Mouse (Mus musculus) hindbrain, embryonic 11.5 days (tissue): ENCODE measurements at regions not wholly inside any gene's neighbourhood (a gene's known extent, or its start where the extent isn't known, plus 50 kb on each side); places are given as distances from the start of the nearest gene placed in this dataset.

Experiments used
- ATAC-seq: fragments of 200-750 bp; cut with Nextera tagmentation; 2 replicates; pipeline ENCODE4 v1.8.0; 2017; ENCODE audit warnings: mild to moderate bottlenecking, moderate TSS enrichment, moderate library complexity; ENCODE audit not compliant: low FRiP score
- DNase-seq: peaks from one replicate; pipeline ENCODE4 v3.0.0-alpha.2; 2015; ENCODE audit warnings: low spot score
- H3K27ac ChIP-seq: fragments of 300-500 bp; sonication (generic); 2 replicates; pipeline ENCODE4 v1.5.1; 2014; ENCODE audit warnings: mild to moderate bottlenecking, low read depth, low read length
- H3K27me3 ChIP-seq: fragments of 300-500 bp; sonication (generic); 2 replicates; pipeline ENCODE4 v1.6.1; 2014; ENCODE audit warnings: mild to moderate bottlenecking, low read length, moderate library complexity, mixed read lengths; ENCODE audit not compliant: control insufficient read depth, insufficient read depth
- H3K36me3 ChIP-seq: fragments of 300-500 bp; sonication (generic); 2 replicates; pipeline ENCODE4 v1.6.1; 2014; ENCODE audit warnings: mild to moderate bottlenecking, low read length, moderate library complexity, mixed read lengths; ENCODE audit not compliant: control insufficient read depth, insufficient read depth
- H3K4me1 ChIP-seq: fragments of 300-500 bp; sonication (generic); replicated peaks from 2 replicates; pipeline ENCODE4 v1.6.1; 2014; ENCODE audit warnings: low read length, mixed read lengths; ENCODE audit not compliant: control insufficient read depth, insufficient read depth
- H3K4me2 ChIP-seq: fragments of 300-500 bp; sonication (generic); replicated peaks from 2 replicates; pipeline ENCODE4 v1.6.1; 2014; ENCODE audit warnings: mild to moderate bottlenecking, low read depth, low read length
- H3K4me3 ChIP-seq: fragments of 300-500 bp; sonication (generic); 2 replicates; pipeline ENCODE4 v1.5.1; 2014; ENCODE audit warnings: low read depth, low read length
- H3K9ac ChIP-seq: fragments of 300-500 bp; sonication (generic); 2 replicates; pipeline ENCODE4 v1.6.1; 2014; ENCODE audit warnings: low read depth, low read length
- H3K9me3 ChIP-seq: fragments of 300-500 bp; sonication (generic); 2 replicates; pipeline ENCODE4 v1.6.1; 2016; ENCODE audit warnings: low read length; ENCODE audit not compliant: control insufficient read depth
- WGBS: fragments of 180-500 bp; shearing (Covaris S2); extraction: QIAGEN DNeasy Blood & Tissue Kit; methylation state at CpG from one replicate; pipeline ENCODE4 v1.1.7; 2014; 5-methylcytosine and 5-hydroxymethylcytosine counted together

DNA sequence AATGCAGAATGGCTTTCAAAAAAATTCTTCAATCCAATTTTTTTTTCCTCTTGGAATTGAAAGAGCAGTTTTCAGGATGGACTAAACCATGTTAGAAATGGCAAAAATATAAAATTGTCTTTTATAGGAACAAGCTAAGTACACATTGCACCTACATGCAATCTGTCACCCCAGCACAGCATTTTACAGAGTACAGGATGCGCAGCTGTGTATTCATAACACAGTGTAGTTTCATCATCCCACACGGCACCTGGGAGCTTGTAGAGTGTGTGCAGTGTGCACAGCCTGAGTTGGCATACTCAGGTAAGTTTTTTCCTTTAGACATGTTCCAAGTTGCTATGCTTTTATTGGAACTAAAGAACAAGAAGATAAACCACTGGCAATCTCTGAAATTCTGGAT, 974.0 kb downstream of the Stpg2 start:
- Histone ChIP-seq H3K9me3 (no peaks in the 10 kb centered on the region), H3K4me2 (no peak overlapping the region), H3K9ac (no peak overlapping the region), H3K4me1 (no peaks in the 10 kb centered on the region), H3K36me3 (no peaks in the 10 kb centered on the region), H3K4me3 (no peak overlapping the region), H3K27me3 (no peaks in the 10 kb centered on the region), H3K27ac (no peak overlapping the region)
- WGBS = 88% methylated on average over 2 of the region's 2 CpGs
- DNase-seq = no peak
- ATAC-seq = no peak

DNA sequence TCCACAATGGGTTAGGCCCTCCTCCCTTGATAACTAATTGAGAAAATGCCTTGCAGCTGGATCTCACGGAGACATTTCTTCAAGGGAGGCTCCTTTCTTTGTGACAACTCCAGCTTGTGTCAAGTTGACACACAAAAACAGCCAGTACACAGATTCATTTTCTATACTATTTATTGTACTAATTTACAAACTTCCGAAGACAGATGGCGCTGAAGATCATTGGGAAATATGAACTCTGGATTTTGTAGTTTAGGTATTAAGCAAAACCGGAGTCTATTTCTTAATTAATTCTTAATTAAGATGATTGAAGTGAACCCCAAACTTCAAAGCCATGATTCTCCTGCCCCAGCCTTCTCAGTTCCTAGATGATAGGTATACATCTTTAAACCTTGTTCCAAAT, 977.2 kb downstream of the Stpg2 start:
- DNase-seq = no peak

DNA sequence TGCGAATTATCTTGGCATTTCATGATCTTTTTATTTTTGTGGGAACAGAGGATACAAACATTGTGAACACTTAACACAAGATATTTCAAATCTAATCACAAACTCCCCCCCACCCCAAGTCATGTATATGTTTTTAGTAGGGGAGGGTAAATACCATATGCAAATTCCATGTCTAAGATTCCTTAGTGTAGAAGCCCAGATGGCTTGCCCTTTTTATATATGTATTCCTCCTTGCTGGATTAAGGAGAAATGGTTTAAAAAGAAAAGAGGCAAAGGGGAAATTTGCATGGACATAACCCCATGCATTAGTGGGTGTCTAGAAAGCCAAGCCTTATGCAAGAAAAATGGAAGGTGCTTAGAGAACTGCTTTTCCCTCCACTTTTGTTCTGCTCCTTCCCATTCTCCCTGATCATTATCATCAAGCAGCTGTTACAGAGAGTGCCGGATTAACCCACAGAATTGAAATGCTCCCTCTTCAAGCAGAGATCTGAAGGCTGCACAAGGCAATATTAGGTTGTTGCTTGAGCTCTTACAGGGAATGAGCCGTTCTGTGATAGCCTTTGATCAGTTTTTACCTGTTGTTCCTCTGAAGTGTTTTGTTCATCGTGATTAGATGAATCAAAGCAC, 979.5 kb downstream of the Stpg2 start:
- 66% methylated on average over 4 of the region's 4 CpGs for WGBS

More for the DNA sequence above, 977.2 kb downstream of the Stpg2 start:
- Histone ChIP-seq H3K9ac (no peak overlapping the region), H3K4me3 (no peak overlapping the region), H3K36me3 (no peaks in the 10 kb centered on the region), H3K9me3 (no peaks in the 10 kb centered on the region), H3K4me1 (no peaks in the 10 kb centered on the region), H3K27ac (no peak overlapping the region), H3K4me2 (no peak overlapping the region), H3K27me3 (no peaks in the 10 kb centered on the region)
- ATAC-seq = no peak
- 85% methylated on average over 4 of the region's 4 CpGs for WGBS

DNA sequence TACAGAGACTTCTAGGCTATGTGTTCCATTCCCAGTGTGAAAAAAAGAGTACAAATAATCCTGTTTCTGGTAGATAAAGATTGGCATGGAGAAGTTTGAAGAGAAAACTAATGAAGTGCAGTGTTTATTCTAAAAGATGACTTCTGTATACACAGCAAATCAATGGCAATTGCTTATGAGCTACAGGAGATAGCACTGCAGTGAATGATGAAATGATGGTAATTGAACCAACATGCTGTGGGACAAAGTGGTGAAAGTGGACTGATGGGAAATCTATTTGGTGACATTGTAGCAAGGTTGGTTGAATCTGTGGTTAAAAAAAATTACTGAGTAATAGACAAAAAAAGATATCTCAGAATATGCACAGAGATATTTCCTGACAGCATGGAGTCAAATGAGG, 1000.4 kb downstream of the Stpg2 start:
- Histone ChIP-seq H3K4me1 (no peaks in the 10 kb centered on the region), H3K36me3 (no peaks in the 10 kb centered on the region), H3K4me3 (no peak overlapping the region), H3K9ac (no peak overlapping the region), H3K27ac (no peak overlapping the region), H3K9me3 (no peaks in the 10 kb centered on the region), H3K4me2 (no peak overlapping the region), H3K27me3 (no peaks in the 10 kb centered on the region)
- no peak for ATAC-seq
- no peak for DNase-seq

More for the DNA sequence above, 979.5 kb downstream of the Stpg2 start:
- no peak for ATAC-seq
- Histone ChIP-seq H3K27ac (no peak overlapping the region), H3K4me2 (no peak overlapping the region), H3K9me3 (no peaks in the 10 kb centered on the region), H3K9ac (no peak overlapping the region), H3K36me3 (no peaks in the 10 kb centered on the region), H3K4me1 (no peaks in the 10 kb centered on the region), H3K4me3 (no peak overlapping the region), H3K27me3 (no peaks in the 10 kb centered on the region)
- no peak for DNase-seq

DNA sequence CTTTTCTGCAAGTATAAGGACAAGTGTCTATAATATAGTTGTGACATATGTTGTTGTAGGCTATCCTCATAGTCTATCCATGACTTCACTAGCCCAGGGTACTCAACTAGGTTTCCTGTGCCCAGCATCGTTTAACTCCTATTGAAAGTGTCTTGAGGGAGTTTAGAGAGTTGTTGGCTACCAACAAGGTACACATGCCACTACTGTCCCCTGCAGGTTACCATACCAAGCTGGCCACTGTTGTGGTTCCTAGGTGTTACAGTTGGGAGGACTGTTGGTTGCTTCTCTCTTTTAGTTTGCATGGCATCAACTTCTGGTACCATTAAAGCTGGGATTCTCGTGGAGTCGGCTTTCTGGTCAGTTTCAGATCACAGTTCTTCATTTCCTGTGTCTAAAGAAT, 990.7 kb downstream of the Pdha2 start:
- Histone ChIP-seq H3K27me3 (no peaks in the 10 kb centered on the region), H3K9me3 (no peaks in the 10 kb centered on the region), H3K4me3 (no peak overlapping the region), H3K4me1 (no peaks in the 10 kb centered on the region), H3K9ac (no peak overlapping the region), H3K4me2 (no peak overlapping the region), H3K36me3 (no peaks in the 10 kb centered on the region), H3K27ac (no peak overlapping the region)
- no peak for ATAC-seq
- DNase-seq = no peak
- WGBS = 86% methylated on average over 3 of the region's 3 CpGs

DNA sequence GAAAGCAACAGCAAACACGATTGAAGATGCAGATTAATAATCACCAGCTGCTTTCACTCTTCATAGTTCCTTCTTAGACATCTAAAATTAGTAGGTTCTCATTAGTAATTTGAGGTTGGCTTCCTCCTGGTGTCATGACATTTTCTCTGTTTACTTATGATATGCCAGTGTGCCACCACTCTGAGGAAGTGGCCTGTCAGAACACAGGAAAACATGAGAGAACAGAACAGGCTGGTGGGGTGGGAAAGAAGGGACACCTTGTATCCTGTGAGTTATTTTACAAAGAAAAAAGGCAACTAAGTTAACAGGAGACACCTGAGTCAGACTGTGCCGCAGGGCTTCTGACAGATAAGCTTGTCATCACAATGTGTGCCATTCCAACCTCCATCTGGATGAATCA, 981.4 kb downstream of the Pdha2 start:
- Histone ChIP-seq H3K36me3 (no peaks in the 10 kb centered on the region), H3K4me3 (no peak overlapping the region), H3K9ac (no peak overlapping the region), H3K9me3 (no peaks in the 10 kb centered on the region), H3K4me2 (no peak overlapping the region), H3K4me1 (no peaks in the 10 kb centered on the region), H3K27ac (no peak overlapping the region), H3K27me3 (no peaks in the 10 kb centered on the region)
- DNase-seq (no peak), ATAC-seq (no peak)
- 77% methylated on average over 2 of the region's 2 CpGs for WGBS

DNA sequence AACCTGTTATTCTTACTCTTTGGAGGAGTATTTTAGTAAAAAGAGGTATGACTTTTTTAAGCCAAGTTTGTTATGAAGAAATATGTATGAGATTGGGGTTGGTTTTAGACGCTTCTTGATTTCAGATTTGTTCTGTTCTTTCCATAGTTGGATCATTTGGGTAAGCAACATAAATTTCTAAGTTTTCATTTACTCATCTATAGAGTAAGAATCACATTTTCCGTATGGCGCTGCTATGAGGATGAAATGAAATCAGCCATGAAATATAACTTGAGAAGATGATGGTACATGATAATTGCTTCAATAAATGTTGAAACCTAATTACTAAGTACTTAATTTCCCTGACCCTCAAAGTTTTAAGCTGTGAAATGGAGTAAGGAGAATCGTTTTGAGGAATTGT, 979.0 kb downstream of the Pdha2 start:
- WGBS = 80% methylated on average over 4 of the region's 4 CpGs
- no peak for ATAC-seq
- Histone ChIP-seq H3K9me3 (no peaks in the 10 kb centered on the region), H3K4me3 (no peak overlapping the region), H3K27me3 (no peaks in the 10 kb centered on the region), H3K4me2 (no peak overlapping the region), H3K9ac (no peak overlapping the region), H3K36me3 (no peaks in the 10 kb centered on the region), H3K27ac (no peak overlapping the region), H3K4me1 (no peaks in the 10 kb centered on the region)
- DNase-seq = no peak

DNA sequence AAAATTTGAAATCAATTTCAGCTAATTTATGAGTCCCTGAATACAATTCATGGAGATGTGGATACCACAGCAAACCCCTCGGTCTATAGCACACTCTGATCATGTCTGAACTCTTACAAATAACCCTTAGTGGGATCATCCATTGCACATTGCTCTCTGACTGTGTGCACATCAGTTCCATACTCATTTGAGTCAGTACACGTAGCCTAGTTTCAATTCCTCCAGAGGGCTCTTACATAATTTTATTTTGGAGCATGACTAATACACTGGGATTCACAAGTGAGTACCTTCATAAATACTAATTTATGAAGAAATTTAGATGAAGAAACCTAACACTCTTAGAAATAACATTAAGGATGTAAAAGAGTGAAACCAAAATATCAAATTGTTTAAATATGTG, 978.3 kb downstream of the Pdha2 start:
- Histone ChIP-seq H3K36me3 (no peaks in the 10 kb centered on the region), H3K9ac (no peak overlapping the region), H3K27ac (no peak overlapping the region), H3K4me3 (no peak overlapping the region), H3K4me1 (no peaks in the 10 kb centered on the region), H3K27me3 (no peaks in the 10 kb centered on the region), H3K9me3 (no peaks in the 10 kb centered on the region), H3K4me2 (no peak overlapping the region)
- WGBS = 86% methylated on average over 2 of the region's 2 CpGs
- DNase-seq = no peak
- no peak for ATAC-seq

DNA sequence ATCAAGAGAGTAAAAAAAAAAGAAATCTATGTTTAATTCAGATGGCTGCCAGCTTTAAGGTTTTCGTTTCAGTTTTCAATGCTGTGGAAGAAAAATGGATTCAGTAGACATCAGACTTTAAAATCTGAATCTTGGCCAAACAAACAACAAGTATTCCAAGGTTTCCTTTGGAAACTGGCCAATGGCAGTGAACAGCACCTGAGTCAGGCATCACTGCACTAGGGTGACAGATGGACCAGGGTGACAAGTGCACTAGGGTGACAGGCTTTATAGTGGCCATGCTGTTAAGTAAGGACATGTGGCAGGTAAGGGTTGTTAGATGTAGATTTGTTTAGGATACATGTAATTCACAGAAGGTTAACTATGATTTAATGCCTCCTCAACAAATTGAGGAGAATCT, 972.9 kb downstream of the Pdha2 start:
- no peaks in the 10 kb centered on the region for H3K9me3 ChIP-seq
- WGBS = 81% methylated on average over 1 of the region's 1 CpGs
- H3K4me3 ChIP-seq = no peak overlapping the region
- H3K27ac ChIP-seq = no peak overlapping the region
- ATAC-seq (no peak), DNase-seq (no peak)
- no peak overlapping the region for H3K4me2 ChIP-seq
- H3K4me1 ChIP-seq = no peaks in the 10 kb centered on the region
- no peak overlapping the region for H3K9ac ChIP-seq
- no peaks in the 10 kb centered on the region for H3K36me3 ChIP-seq
- H3K27me3 ChIP-seq = no peaks in the 10 kb centered on the region
